Mouse (Mus musculus): Measurements from ENCODE around the gene Rbfox1. TPM values are rescaled to one million over a fixed set of nuclear protein-coding genes. Genes with fewer than 3 reads are reported as not detected.
A peak's percentile ranks its signal among the peaks of the same experiment; 100 is the strongest.

Gene Rbfox1
- polyA plus RNA-seq (2015; fragmentation: Nextera tagmentation; extraction: Ambion mirVana), result 3.3 and 3.9 TPM in 2 replicates

GRCm38 (mm10) chr16:5884746-5885689 is at the start of gene Rbfox1:
Rbfox1 (plus strand) TSS chr16:5885355.
- no peak for DNase-seq (ENCODE audit: low spot score)
- ATAC-seq (replicated peaks; ENCODE audit: low FRiP score, low read depth), result no peak
- H3K27ac ChIP-seq, result no peak within 1 kb of the TSS
- peak within 1 kb of the TSS; percentile 27 for H3K4me2 ChIP-seq (ENCODE audit: low read length)
- H3K36me3 ChIP-seq (ENCODE audit: insufficient read depth, low read length), result no peaks in the 10 kb centered on the region
- no peaks in the 10 kb centered on the region for H3K4me1 ChIP-seq (replicated peaks; ENCODE audit: insufficient read depth, low read length)
- H3K4me3 ChIP-seq (replicated peaks; ENCODE audit: low read depth, low read length), result peak within 1 kb of the TSS; percentile 4; the same call in 1 of the 2 replicates
- TF ChIP-seq CTCF (IDR thresholded peaks at IDR 0.05; ENCODE audit: low read depth), result no peak
- H3K9me3 ChIP-seq (replicated peaks; ENCODE audit: low read length), result no peaks in the 10 kb centered on the region
- H3K9ac ChIP-seq (ENCODE audit: low read depth, low read length), result no peak within 1 kb of the TSS
- WGBS, result 2% methylated on average over 66 of the region's 69 CpGs
- H3K27me3 ChIP-seq (ENCODE audit: insufficient read depth, low read length), result peaks cover 15% of the 10 kb centered on the region

DNA sequence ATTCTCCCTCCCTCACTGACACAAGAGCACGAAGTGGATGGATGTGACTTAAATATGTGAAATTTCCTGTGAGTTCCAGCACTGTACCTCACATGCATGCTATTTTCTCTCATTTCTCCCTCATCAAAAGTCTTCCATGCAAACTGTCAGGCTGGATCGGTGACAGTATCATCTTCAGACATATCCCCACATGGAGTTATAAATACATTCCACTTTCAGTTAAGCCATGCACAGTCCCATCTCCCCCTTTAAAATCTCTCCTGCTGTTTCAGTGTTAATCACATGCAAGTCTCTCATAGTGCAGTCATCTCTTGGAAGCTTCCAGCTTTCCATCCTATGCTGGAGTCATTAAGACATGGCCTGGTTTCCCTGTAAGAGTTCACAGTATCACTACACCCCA is 48.4 kb upstream of the Rbfox1 start:
- Histone ChIP-seq H3K4me2 (ENCODE audit: low read length) (no peak overlapping the region), H3K9ac (ENCODE audit: low read depth, low read length) (no peak overlapping the region), H3K27ac (no peak overlapping the region), H3K4me3 (replicated peaks; ENCODE audit: low read depth, low read length) (no peak overlapping the region), H3K4me1 (replicated peaks; ENCODE audit: insufficient read depth, low read length) (no peaks in the 10 kb centered on the region), H3K27me3 (ENCODE audit: insufficient read depth, low read length) (no peaks in the 10 kb centered on the region), H3K9me3 (replicated peaks; ENCODE audit: low read length) (no peaks in the 10 kb centered on the region), H3K36me3 (ENCODE audit: insufficient read depth, low read length) (no peaks in the 10 kb centered on the region)
- ATAC-seq (replicated peaks; ENCODE audit: low FRiP score, low read depth) (no peak), DNase-seq (ENCODE audit: low spot score) (no peak)
- no peak for TF ChIP-seq CTCF (IDR thresholded peaks at IDR 0.05; ENCODE audit: low read depth)
- WGBS, result 90% methylated on average over 2 of the region's 2 CpGs

DNA sequence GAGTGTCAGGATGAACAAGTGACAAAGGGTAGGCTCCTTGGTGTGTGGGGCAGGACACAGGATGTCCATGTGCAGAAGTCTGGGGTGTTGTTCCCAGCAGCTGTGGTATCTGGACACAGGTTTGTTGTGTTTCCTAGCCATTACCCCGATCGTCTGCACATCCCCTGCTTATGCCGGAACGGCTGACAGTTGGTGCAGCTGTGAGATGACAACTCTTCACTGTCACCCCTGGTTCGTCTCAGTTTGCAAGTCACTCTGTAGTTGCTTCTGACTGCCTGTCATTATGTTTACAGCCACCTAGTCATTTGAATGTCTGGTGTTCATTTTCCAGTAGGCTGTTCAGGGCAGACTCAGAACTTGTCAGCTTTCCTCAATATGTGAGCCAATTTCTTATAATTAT is 44.0 kb upstream of the Rbfox1 start:
- no peak for DNase-seq (ENCODE audit: low spot score)
- H3K27ac ChIP-seq, result no peak overlapping the region
- no peaks in the 10 kb centered on the region for H3K9me3 ChIP-seq (replicated peaks; ENCODE audit: low read length)
- no peak overlapping the region for H3K4me3 ChIP-seq (replicated peaks; ENCODE audit: low read depth, low read length)
- H3K36me3 ChIP-seq (ENCODE audit: insufficient read depth, low read length), result no peaks in the 10 kb centered on the region
- no peaks in the 10 kb centered on the region for H3K27me3 ChIP-seq (ENCODE audit: insufficient read depth, low read length)
- ATAC-seq (replicated peaks; ENCODE audit: low FRiP score, low read depth), result no peak
- 58% methylated on average over 5 of the region's 5 CpGs for WGBS
- no peaks in the 10 kb centered on the region for H3K4me1 ChIP-seq (replicated peaks; ENCODE audit: insufficient read depth, low read length)
- H3K4me2 ChIP-seq (ENCODE audit: low read length), result no peak overlapping the region
- no peak for TF ChIP-seq CTCF (IDR thresholded peaks at IDR 0.05; ENCODE audit: low read depth)
- no peak overlapping the region for H3K9ac ChIP-seq (ENCODE audit: low read depth, low read length)

DNA sequence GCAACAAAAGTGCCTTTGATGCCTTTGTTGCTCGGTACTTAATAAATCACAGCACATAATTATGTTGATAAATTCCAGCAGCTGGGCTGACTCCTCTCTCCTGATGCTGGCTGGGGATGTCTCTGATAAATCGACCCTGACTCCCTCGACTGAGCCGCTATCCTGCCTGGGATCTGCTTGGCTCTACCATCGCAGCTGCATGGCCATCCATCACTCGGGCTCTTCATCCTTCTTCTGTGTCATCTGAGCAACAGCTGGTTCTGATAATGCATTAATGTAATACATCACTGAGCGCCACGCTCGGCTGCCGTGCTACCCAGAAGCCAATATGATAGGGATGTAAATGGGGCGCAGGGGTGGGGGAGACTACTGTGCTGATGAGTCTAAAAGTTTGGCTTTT is 39.5 kb upstream of the Rbfox1 start:
- H3K27ac ChIP-seq, result no peak overlapping the region
- 18% methylated on average over 11 of the region's 11 CpGs for WGBS
- H3K9me3 ChIP-seq (replicated peaks; ENCODE audit: low read length), result no peaks in the 10 kb centered on the region
- H3K4me1 ChIP-seq (replicated peaks; ENCODE audit: insufficient read depth, low read length), result no peaks in the 10 kb centered on the region
- no peak for TF ChIP-seq CTCF (IDR thresholded peaks at IDR 0.05; ENCODE audit: low read depth)
- peak; percentile 38 for DNase-seq (ENCODE audit: low spot score)
- no peak overlapping the region for H3K4me2 ChIP-seq (ENCODE audit: low read length)
- no peak for ATAC-seq (replicated peaks; ENCODE audit: low FRiP score, low read depth)
- H3K9ac ChIP-seq (ENCODE audit: low read depth, low read length), result no peak overlapping the region
- H3K36me3 ChIP-seq (ENCODE audit: insufficient read depth, low read length), result no peaks in the 10 kb centered on the region
- no peak overlapping the region for H3K4me3 ChIP-seq (replicated peaks; ENCODE audit: low read depth, low read length)
- H3K27me3 ChIP-seq (ENCODE audit: insufficient read depth, low read length), result no peaks in the 10 kb centered on the region

DNA sequence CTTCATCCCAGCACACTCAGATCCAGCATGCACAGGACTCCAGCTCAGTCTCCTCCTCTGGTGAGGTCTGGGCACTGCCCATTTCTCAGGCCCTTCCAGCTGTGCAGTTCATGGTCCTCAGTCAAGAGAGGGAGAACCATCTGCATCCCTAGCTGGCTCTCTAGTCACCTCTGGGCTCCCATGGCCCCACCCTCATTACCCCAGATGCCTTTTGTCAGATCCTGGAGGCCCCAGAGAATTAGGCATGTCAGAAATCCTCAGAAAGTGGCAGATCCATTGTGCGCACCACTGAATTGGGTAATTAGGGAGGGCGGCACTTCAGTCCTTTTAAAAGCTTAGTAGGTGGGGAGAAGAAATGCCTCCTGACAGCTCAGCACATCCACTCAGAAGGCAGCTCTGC is 32.1 kb upstream of the Rbfox1 start:
- Histone ChIP-seq H3K27ac (no peak overlapping the region), H3K4me1 (replicated peaks; ENCODE audit: insufficient read depth, low read length) (no peaks in the 10 kb centered on the region), H3K9ac (ENCODE audit: low read depth, low read length) (no peak overlapping the region), H3K36me3 (ENCODE audit: insufficient read depth, low read length) (no peaks in the 10 kb centered on the region), H3K9me3 (replicated peaks; ENCODE audit: low read length) (no peaks in the 10 kb centered on the region), H3K4me2 (ENCODE audit: low read length) (no peak overlapping the region), H3K4me3 (replicated peaks; ENCODE audit: low read depth, low read length) (no peak overlapping the region), H3K27me3 (ENCODE audit: insufficient read depth, low read length) (no peaks in the 10 kb centered on the region)
- no peak for DNase-seq (ENCODE audit: low spot score)
- ATAC-seq (replicated peaks; ENCODE audit: low FRiP score, low read depth), result no peak
- WGBS, result 66% methylated on average over 2 of the region's 2 CpGs
- TF ChIP-seq CTCF (IDR thresholded peaks at IDR 0.05; ENCODE audit: low read depth), result no peak

- Histone ChIP-seq H3K9me3 (replicated peaks; ENCODE audit: low read length) (no peaks in the 10 kb centered on the region), H3K36me3 (ENCODE audit: insufficient read depth, low read length) (no peaks in the 10 kb centered on the region), H3K27ac (no peak overlapping the region), H3K9ac (ENCODE audit: low read depth, low read length) (no peak overlapping the region), H3K4me2 (ENCODE audit: low read length) (no peak overlapping the region), H3K27me3 (ENCODE audit: insufficient read depth, low read length) (no peaks in the 10 kb centered on the region), H3K4me3 (replicated peaks; ENCODE audit: low read depth, low read length) (no peak overlapping the region), H3K4me1 (replicated peaks; ENCODE audit: insufficient read depth, low read length) (no peaks in the 10 kb centered on the region)
- DNase-seq (ENCODE audit: low spot score) (no peak), ATAC-seq (replicated peaks; ENCODE audit: low FRiP score, low read depth) (no peak)
- no peak for TF ChIP-seq CTCF (IDR thresholded peaks at IDR 0.05; ENCODE audit: low read depth)
- 91% methylated on average over 4 of the region's 4 CpGs for WGBS
These were observed 20.8 kb upstream of the Rbfox1 start for GRCm38 (mm10) chr16:5864350-5864749.

Measured in kidney, postnatal 0 days (tissue).